Mouse (Mus musculus) stomach, postnatal 0 days (tissue): ENCODE results near the gene Mcf2l. TPM values are rescaled to one million over a fixed set of nuclear protein-coding genes. Genes with fewer than 3 reads are reported as not detected.

Source experiments
- ATAC-seq: fragments of 200-750 bp; cut with Nextera tagmentation; 2 replicates; pipeline ENCODE4 v1.8.0; 2017; ENCODE audit not compliant: low FRiP score, low TSS enrichment
- DNase-seq: peaks from one replicate; pipeline ENCODE4 v3.0.0-alpha.2; 2016; ENCODE audit warnings: low spot score
- H3K27ac ChIP-seq: fragments of 300-500 bp; sonication (generic); replicated peaks from 2 replicates; pipeline ENCODE4 v1.5.1; 2014; ENCODE audit warnings: mild to moderate bottlenecking, control low read depth
- H3K27me3 ChIP-seq: fragments of 300-500 bp; sonication (generic); 2 replicates; pipeline ENCODE4 v1.6.1; 2014; ENCODE audit warnings: low read length; ENCODE audit not compliant: control insufficient read depth, insufficient read depth
- H3K36me3 ChIP-seq: fragments of 300-500 bp; sonication (generic); 2 replicates; pipeline ENCODE4 v1.6.1; 2014; ENCODE audit warnings: low read length, mixed read lengths; ENCODE audit not compliant: control insufficient read depth, insufficient read depth
- H3K4me1 ChIP-seq: fragments of 300-500 bp; sonication (generic); replicated peaks from 2 replicates; pipeline ENCODE4 v1.6.1; 2014; ENCODE audit warnings: antibody characterized with exemption; ENCODE audit not compliant: control insufficient read depth, insufficient read depth
- H3K4me2 ChIP-seq: fragments of 300-500 bp; sonication (generic); replicated peaks from 2 replicates; pipeline ENCODE4 v1.6.1; 2014; ENCODE audit warnings: low read depth, mild to moderate bottlenecking, control low read depth, moderate library complexity
- H3K4me3 ChIP-seq: fragments of 300-500 bp; sonication (generic); 2 replicates; pipeline ENCODE4 v1.5.1; 2014; ENCODE audit warnings: low read depth, low read length, control low read depth
- H3K9ac ChIP-seq: fragments of 300-500 bp; sonication (generic); 2 replicates; pipeline ENCODE4 v1.6.1; 2014; ENCODE audit warnings: mild to moderate bottlenecking, low read length, control low read depth, mixed read lengths
- H3K9me3 ChIP-seq: fragments of 300-500 bp; sonication (generic); 2 replicates; pipeline ENCODE4 v1.6.1; 2016; ENCODE audit warnings: low read length; ENCODE audit not compliant: control insufficient read depth
- CTCF ChIP-seq: IDR thresholded peaks from 2 replicates; pipeline ENCODE4 v1.5.1; 2016; ENCODE audit warnings: antibody characterized with exemption, low read depth, mild to moderate bottlenecking, moderate library complexity
- EP300 ChIP-seq: optimal IDR thresholded peaks from 2 replicates; pipeline ENCODE3; 2016; ENCODE audit warnings: antibody characterized with exemption
- WGBS: fragments of 180-500 bp; shearing (Covaris S2); extraction: QIAGEN DNeasy Blood & Tissue Kit; methylation state at CpG from one replicate; pipeline ENCODE4 v1.1.7; 2014; 5-methylcytosine and 5-hydroxymethylcytosine counted together
- polyA plus RNA-seq: library from polyadenylated mRNA; unstranded; fragments of >200 nt; fragmentation: Nextera tagmentation; extraction: Ambion mirVana; gene quantifications from 2 replicates; pipeline ENCODE4 v1.2.1, GENCODE M21; 2015

The Mcf2l gene
- polyA plus RNA-seq, 1 experiment from 2014 or later = 9.6 TPM

- Histone ChIP-seq H3K4me3 (no peak overlapping the region), H3K9ac (no peak overlapping the region), H3K36me3 (no peaks in the 10 kb centered on the region), H3K9me3 (no peaks in the 10 kb centered on the region), H3K27ac (no peak overlapping the region), H3K4me2 (no peak overlapping the region), H3K4me1 (peaks cover 3% of the 10 kb centered on the region; the same call in 1 of the 2 replicates), H3K27me3 (no peaks in the 10 kb centered on the region)
- TF ChIP-seq CTCF (no peak), EP300 (no peak)
- 17% methylated on average over 5 of the region's 5 CpGs for WGBS
- peak; percentile 38; the same call in 1 of the 2 replicates for ATAC-seq
- DNase-seq = peak; percentile 26
Observed at GRCm38 (mm10) chr8:12912011-12912410, 38.4 kb downstream of the Mcf2l start.

DNA sequence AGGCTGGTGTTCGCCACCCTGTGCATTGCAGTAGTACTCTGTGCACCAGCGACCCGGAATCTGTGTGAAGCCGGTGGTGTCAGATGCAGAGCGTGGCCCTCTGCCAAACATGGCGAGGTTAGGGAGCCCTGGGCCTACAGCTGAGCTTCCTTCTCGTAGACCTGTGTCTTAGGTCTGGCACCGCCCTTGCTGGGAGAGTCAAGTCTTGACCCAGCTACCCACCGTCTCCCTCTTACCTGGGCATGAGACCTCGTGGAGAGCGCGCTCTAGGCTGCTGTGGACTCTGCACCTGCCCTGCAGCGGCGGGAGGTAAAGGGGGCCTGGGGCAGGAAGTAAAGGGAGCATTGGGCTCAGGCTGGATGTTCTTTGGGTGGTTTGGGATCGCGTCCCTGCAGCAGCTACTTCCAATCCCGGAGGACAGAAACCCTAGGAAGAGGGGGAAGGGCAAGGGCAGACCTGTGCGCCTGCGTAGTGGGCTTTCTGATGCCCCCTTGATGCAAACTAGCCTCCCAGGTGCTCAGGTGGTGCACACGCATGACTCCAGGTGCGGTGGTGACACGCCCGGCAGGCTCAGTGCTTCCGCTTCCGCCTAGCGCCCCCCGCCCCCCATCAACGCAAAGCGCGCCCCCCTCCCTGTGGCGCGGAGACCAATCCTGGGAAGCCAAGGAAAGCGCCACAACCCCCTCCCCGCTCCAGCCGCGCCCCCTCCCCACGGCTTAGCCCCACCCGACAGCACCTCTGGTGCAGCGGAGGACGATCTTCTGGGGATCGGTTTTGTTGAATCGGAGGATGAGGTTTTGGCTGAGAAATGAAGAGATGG lies 41.8 kb downstream of the Mcf2l start:
- no peak overlapping the region for H3K27ac ChIP-seq
- DNase-seq = peak; percentile 55
- H3K9me3 ChIP-seq = no peaks in the 10 kb centered on the region
- H3K9ac ChIP-seq = peak overlapping the region; percentile 58
- peak overlapping the region; percentile 86 for H3K4me2 ChIP-seq
- H3K4me3 ChIP-seq = peak overlapping the region; percentile 45
- H3K4me1 ChIP-seq = peaks cover 3% of the 10 kb centered on the region; the same call in 1 of the 2 replicates
- peak; percentile 52 for ATAC-seq
- TF ChIP-seq EP300 (no peak), CTCF (no peak)
- WGBS = 11% methylated on average over 41 of the region's 42 CpGs
- H3K36me3 ChIP-seq = no peaks in the 10 kb centered on the region
- H3K27me3 ChIP-seq = no peaks in the 10 kb centered on the region

DNA sequence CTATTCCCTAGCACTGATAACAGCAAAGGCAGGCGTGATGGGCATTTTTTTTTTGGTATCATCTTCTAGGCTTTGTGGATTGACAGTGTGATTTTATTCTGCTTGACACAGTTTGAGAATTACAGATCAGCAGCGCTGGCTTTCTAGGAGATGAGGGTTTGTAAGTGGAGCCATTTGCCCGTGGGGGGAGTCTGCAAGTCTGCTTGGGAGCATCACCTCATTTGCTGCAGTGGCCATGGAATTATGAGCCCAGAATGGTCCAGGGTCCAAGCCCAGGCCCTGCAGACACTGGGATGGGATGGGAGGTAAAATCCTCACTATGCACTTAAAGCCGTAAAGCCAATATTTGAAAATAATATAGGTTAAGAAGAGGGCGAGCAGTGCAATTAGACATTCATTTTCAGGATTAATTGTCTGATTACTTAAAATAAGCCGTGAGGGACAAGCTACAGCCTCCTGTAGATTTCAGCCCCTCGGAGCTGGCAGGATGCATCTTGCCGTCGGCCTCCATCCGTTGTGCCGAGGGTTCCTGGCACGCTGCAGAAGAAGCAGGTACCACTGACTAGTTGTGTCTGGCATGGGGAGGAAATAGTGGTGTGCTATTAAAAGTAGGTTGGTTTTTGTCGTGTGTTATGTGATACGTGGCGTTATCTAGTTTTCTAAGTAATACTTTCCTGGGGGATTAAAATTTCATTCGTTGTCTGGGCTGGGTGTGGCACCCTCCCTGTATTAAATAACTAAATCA lies 42.7 kb downstream of the Mcf2l start:
- Histone ChIP-seq H3K9me3 (no peaks in the 10 kb centered on the region), H3K4me1 (peaks cover 3% of the 10 kb centered on the region; the same call in 1 of the 2 replicates), H3K27ac (no peak overlapping the region), H3K4me3 (peak overlapping the region; percentile 45; the same call in 1 of the 2 replicates), H3K36me3 (no peaks in the 10 kb centered on the region), H3K27me3 (no peaks in the 10 kb centered on the region), H3K9ac (no peak overlapping the region), H3K4me2 (peak overlapping the region; percentile 86)
- TF ChIP-seq EP300 (no peak), CTCF (no peak)
- no peak for DNase-seq
- 61% methylated on average over 16 of the region's 16 CpGs for WGBS
- no peak for ATAC-seq

GRCm38 (mm10) chr8:12917029-12917428 lies 43.4 kb downstream of the Mcf2l start:
- H3K9ac ChIP-seq = no peak overlapping the region
- no peaks in the 10 kb centered on the region for H3K36me3 ChIP-seq
- ATAC-seq (no peak), DNase-seq (no peak)
- peaks cover 3% of the 10 kb centered on the region; the same call in 1 of the 2 replicates for H3K4me1 ChIP-seq
- no peaks in the 10 kb centered on the region for H3K27me3 ChIP-seq
- 79% methylated on average over 3 of the region's 3 CpGs for WGBS
- no peak overlapping the region for H3K4me2 ChIP-seq
- TF ChIP-seq EP300 (no peak), CTCF (no peak)
- no peaks in the 10 kb centered on the region for H3K9me3 ChIP-seq
- no peak overlapping the region for H3K27ac ChIP-seq
- H3K4me3 ChIP-seq = no peak overlapping the region

DNA sequence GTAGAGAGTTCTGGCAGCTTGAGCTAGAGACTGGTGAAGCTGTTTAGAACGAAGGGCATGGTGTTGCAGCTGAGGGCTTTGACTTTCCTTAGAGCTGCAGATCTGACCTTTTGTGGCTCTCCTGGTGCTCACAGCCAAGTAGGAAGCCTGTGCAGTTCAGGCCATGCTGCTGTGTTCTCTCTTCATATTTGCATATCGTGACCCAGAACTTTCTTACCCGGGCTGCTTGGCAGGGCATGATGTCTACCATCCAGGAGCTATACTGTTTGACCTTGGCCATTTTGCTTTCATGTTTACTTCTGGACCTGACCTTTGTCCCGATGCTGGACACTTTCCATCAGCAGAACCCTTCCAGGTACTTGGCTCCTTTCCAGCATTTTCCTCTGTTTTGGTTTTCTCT lies 44.2 kb downstream of the Mcf2l start:
- WGBS = 67% methylated on average over 4 of the region's 4 CpGs
- DNase-seq (no peak), ATAC-seq (no peak)
- Histone ChIP-seq H3K27ac (no peak overlapping the region), H3K9me3 (no peaks in the 10 kb centered on the region), H3K4me2 (no peak overlapping the region), H3K36me3 (no peaks in the 10 kb centered on the region), H3K4me1 (peaks cover 3% of the 10 kb centered on the region; the same call in 1 of the 2 replicates), H3K9ac (no peak overlapping the region), H3K27me3 (no peaks in the 10 kb centered on the region), H3K4me3 (no peak overlapping the region)
- TF ChIP-seq EP300 = no peak
- no peak for TF ChIP-seq CTCF
